Mouse (Mus musculus) testis, adult 2 months (tissue): ENCODE results near the gene Rtn4rl1.

Experiments
- CTCF ChIP-seq: fragments of 200-500 bp; IDR thresholded peaks from 2 replicates; pipeline ENCODE4 v1.5.1; 2012; ENCODE audit warnings: low read depth, mild to moderate bottlenecking, inconsistent platforms, low read length, moderate library complexity; ENCODE audit not compliant: control insufficient read depth, insufficient read depth, insufficient replicate concordance
- POLR2A ChIP-seq: fragments of 200-500 bp; IDR thresholded peaks from 2 replicates; pipeline ENCODE4 v1.6.1; 2012; ENCODE audit warnings: low read depth, mild to moderate bottlenecking, inconsistent platforms, low read length, moderate library complexity; ENCODE audit not compliant: control insufficient read depth

- TF ChIP-seq POLR2A (no peak), CTCF (no peak)
These were observed 8.6 kb upstream of the Rtn4rl1 start for GRCm38 (mm10) chr11:75184986-75185385.
